Mouse (Mus musculus): Measurements from ENCODE around the gene Ccin. TPM values are rescaled to one million over a fixed set of nuclear protein-coding genes. Genes with fewer than 3 reads are reported as not detected.
A peak's percentile ranks its signal among the peaks of the same experiment; 100 is the strongest.

Gene Ccin
- total and polyA plus RNA-seq, 3 experiments, result 0.04 TPM; not detected in 2

GRCm38 (mm10) chr4:43964326-43964833 lies 18.9 kb upstream of the Ccin start:
- Histone ChIP-seq H3K9me3 (replicated peaks; ENCODE audit: insufficient read depth, low read length) (no peaks in the 10 kb centered on the region), H3K79me2 (ENCODE audit: control insufficient read depth, insufficient read depth, low read length, poor library complexity) (peaks cover 3% of the 10 kb centered on the region), H3K27ac (ENCODE audit: control insufficient read depth, low read depth, low read length) (peak overlapping the region; percentile 99), H3K36me3 (ENCODE audit: control insufficient read depth in 1 of 2, insufficient read depth in 2 of 2, low read length in 2 of 2) (peaks cover 0 to 52% of the 10 kb centered on the region in 2 experiments; a peak in 2 of 4 replicates), H3K4me1 (ENCODE audit: control insufficient read depth in 1 of 2, insufficient read depth in 2 of 2, low read length in 2 of 2) (peaks cover 30 to 64% of the 10 kb centered on the region in 2 experiments), H3K27me3 (ENCODE audit: control insufficient read depth in 1 of 2, insufficient read depth in 2 of 2, low read length in 2 of 2) (no peaks in the 10 kb centered on the region), H3K4me3 (ENCODE audit: control insufficient read depth in 1 of 2, insufficient read depth in 1 of 2, low read depth in 2 of 2, low read length in 2 of 2) (peak overlapping the region; percentile 39 to 51), H3K9ac (ENCODE audit: control insufficient read depth, low read depth, low read length, poor library complexity, severe bottlenecking) (peak overlapping the region; percentile 73)
- DNase-seq (ENCODE audit: low read depth, low spot score), result peak; percentile 92
- TF ChIP-seq ZC3H11A (IDR thresholded peaks at IDR 0.05; ENCODE audit: low read depth, low read length) (no peak), RCOR1 (IDR thresholded peaks at IDR 0.05; ENCODE audit: low read depth, low read length) (peak; percentile 85), SIN3A (IDR thresholded peaks at IDR 0.05; ENCODE audit: low read length) (peak; percentile 89), E2F4 (IDR thresholded peaks at IDR 0.05; ENCODE audit: borderline replicate concordance, low read depth, low read length) (no peak), POLR2AphosphoS5 (IDR thresholded peaks at IDR 0.05; ENCODE audit: borderline replicate concordance, low read depth, low read length) (no peak), MAFK (IDR thresholded peaks at IDR 0.05; ENCODE audit: borderline replicate concordance, low read depth, low read length) (no peak), CHD2 (IDR thresholded peaks at IDR 0.05; ENCODE audit: low read length) (peak; percentile 85), MYC (IDR thresholded peaks at IDR 0.05; ENCODE audit: low read depth, low read length) (0 out of 2 replicates have a peak, but pooled peaks have one; percentile 64), USF2 (IDR thresholded peaks at IDR 0.05; ENCODE audit: borderline replicate concordance in 1 of 2, insufficient read depth in 1 of 2, low read depth in 1 of 2, low read length in 2 of 2) (no peak), TAL1 (IDR thresholded peaks at IDR 0.05; ENCODE audit: low read length) (peak; percentile 82), MXI1 (IDR thresholded peaks at IDR 0.05; ENCODE audit: low read depth, low read length) (peak; percentile 49), NRF1 (IDR thresholded peaks at IDR 0.05; ENCODE audit: insufficient read depth, low read depth, low read length, poor library complexity, severe bottlenecking) (0 out of 2 replicates have a peak, but pooled peaks have one; percentile 23), JUND (IDR thresholded peaks at IDR 0.05; ENCODE audit: low read depth, low read length) (no peak; the same call in 1 of the 2 replicates), ZNF384 (IDR thresholded peaks at IDR 0.05; ENCODE audit: low read depth, low read length) (peak; percentile 27; the same call in 1 of the 2 replicates), USF1 (IDR thresholded peaks at IDR 0.05; ENCODE audit: low read depth, low read length) (no peak), ELF1 (IDR thresholded peaks at IDR 0.05; ENCODE audit: low read depth, low read length) (0 out of 2 replicates have a peak, but pooled peaks have one; percentile 38), HCFC1 (IDR thresholded peaks at IDR 0.05; ENCODE audit: low read depth, low read length) (peak; percentile 54), CHD1 (IDR thresholded peaks at IDR 0.05; ENCODE audit: low read depth, low read length) (no peak; the same call in 1 of the 2 replicates), POLR2A (IDR thresholded peaks at IDR 0.05; ENCODE audit: control insufficient read depth in 1 of 2, insufficient read depth in 1 of 2, low read depth in 1 of 2, low read length in 2 of 2, poor library complexity in 1 of 2) (peak; percentile 65 to 93; a peak in 2 of 4 replicates), GABPA (IDR thresholded peaks at IDR 0.05; ENCODE audit: low read depth, low read length) (no peak), TBP (IDR thresholded peaks at IDR 0.05; ENCODE audit: low read depth, low read length) (peak; percentile 91), UBTF (IDR thresholded peaks at IDR 0.05; ENCODE audit: borderline replicate concordance, insufficient read depth, low read depth, low read length) (no peak), RAD21 (IDR thresholded peaks at IDR 0.05; ENCODE audit: low read depth, low read length) (no peak), MYB (IDR thresholded peaks at IDR 0.05; ENCODE audit: low read depth, low read length) (peak; percentile 32; the same call in 1 of the 2 replicates), SMC3 (IDR thresholded peaks at IDR 0.05; ENCODE audit: low read depth, low read length) (0 out of 2 replicates have a peak, but pooled peaks have one; percentile 3), BHLHE40 (IDR thresholded peaks at IDR 0.05; ENCODE audit: borderline replicate concordance, low read depth, low read length) (peak; percentile 73; the same call in 1 of the 2 replicates), ETS1 (IDR thresholded peaks at IDR 0.05; ENCODE audit: low read depth, low read length) (peak; percentile 95), ZMIZ1 (IDR thresholded peaks at IDR 0.05; ENCODE audit: low read depth, low read length) (peak; percentile 95), CTCF (IDR thresholded peaks at IDR 0.05 in 2 of 3, conservative IDR thresholded peaks at IDR 0.05 in 1 of 3; ENCODE audit: control insufficient read depth in 1 of 3, insufficient read depth in 1 of 3, low read depth in 2 of 3, low read length in 3 of 3, poor library complexity in 1 of 3, severe bottlenecking in 1 of 3) (no peak), MEF2A (IDR thresholded peaks at IDR 0.05; ENCODE audit: extremely low read depth, insufficient replicate concordance, low read depth, low read length, poor library complexity, severe bottlenecking) (0 out of 2 replicates have a peak, but pooled peaks have one; percentile 52), ZKSCAN1 (IDR thresholded peaks at IDR 0.05; ENCODE audit: low read depth, low read length) (no peak), EP300 (IDR thresholded peaks at IDR 0.05; ENCODE audit: low read depth in 1 of 2, low read length in 2 of 2) (peak; percentile 84 to 95), TCF12 (IDR thresholded peaks at IDR 0.05; ENCODE audit: low read depth, low read length) (peak; percentile 90), MAX (IDR thresholded peaks at IDR 0.05; ENCODE audit: low read length) (no peak), POLR2AphosphoS2 (IDR thresholded peaks at IDR 0.05; ENCODE audit: low read length) (peak; percentile 81), GATA1 (IDR thresholded peaks at IDR 0.05; ENCODE audit: low read depth, low read length) (peak; percentile 86)
